Mouse (Mus musculus) activated CD4-positive, CD25-positive, alpha-beta regulatory T cell, adult 4 months (primary cell): ENCODE results near the gene Stard5. TPM values are rescaled to one million over a fixed set of nuclear protein-coding genes. Genes with fewer than 3 reads are reported as not detected.

Experiments
- ATAC-seq: one replicate; pipeline ENCODE4 v1.8.0; 2017
- polyA plus RNA-seq, 2 experiments: library from polyadenylated mRNA; unstranded; fragments of 100-300 nt; shearing (Covaris generic); gene quantifications; one replicate each; pipeline ENCODE4 v1.2.1; 2017

The Stard5 gene
- 10 to 100 TPM; 28.6 to 36.1 TPM for polyA plus RNA-seq

DNA sequence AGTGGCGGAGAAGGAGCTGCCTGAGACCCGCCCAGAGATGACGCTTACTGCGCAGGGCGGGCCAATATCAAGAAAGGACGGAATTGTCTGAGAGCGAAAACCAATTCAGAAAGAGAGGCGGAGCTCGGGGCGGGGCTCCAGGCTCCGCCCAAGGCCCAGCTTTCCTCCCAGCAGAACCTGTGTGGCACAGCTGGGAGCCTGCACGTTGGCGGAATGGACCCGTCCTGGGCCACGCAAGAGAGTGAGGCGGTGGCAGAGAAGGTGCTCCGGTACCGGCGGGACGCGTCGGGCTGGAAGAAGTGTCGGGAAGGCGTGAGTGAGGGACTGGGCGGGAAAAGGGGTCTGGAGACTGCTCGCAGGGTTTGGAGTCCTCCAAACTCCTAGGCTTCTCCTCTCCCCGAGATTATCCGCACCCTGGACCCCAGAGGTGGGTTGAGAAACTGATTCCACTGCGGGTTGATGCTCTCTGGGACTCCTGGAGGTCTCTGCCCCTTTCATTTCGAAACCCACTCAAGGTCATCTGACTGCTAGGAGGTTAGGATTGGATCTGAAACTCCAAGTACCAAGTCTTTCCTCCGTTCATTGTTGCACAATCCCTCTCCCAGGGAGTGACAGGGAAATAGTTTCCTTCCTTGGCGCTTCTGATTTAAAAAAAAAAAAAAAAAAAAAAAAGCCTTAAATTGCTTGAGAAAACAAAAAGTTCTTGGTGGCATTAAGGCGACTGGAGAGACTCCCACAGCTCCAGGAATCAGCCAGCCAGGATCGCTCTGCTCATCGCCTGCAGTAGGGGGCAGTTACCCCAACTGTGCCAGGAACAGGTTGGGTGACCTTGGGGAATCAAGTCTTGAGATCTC, at the start of gene Stard5:
Gene Stard5, plus strand, starts transcription at position 132 of the 854 bp plus-strand sequence.
- ATAC-seq, result peak; percentile 99

DNA sequence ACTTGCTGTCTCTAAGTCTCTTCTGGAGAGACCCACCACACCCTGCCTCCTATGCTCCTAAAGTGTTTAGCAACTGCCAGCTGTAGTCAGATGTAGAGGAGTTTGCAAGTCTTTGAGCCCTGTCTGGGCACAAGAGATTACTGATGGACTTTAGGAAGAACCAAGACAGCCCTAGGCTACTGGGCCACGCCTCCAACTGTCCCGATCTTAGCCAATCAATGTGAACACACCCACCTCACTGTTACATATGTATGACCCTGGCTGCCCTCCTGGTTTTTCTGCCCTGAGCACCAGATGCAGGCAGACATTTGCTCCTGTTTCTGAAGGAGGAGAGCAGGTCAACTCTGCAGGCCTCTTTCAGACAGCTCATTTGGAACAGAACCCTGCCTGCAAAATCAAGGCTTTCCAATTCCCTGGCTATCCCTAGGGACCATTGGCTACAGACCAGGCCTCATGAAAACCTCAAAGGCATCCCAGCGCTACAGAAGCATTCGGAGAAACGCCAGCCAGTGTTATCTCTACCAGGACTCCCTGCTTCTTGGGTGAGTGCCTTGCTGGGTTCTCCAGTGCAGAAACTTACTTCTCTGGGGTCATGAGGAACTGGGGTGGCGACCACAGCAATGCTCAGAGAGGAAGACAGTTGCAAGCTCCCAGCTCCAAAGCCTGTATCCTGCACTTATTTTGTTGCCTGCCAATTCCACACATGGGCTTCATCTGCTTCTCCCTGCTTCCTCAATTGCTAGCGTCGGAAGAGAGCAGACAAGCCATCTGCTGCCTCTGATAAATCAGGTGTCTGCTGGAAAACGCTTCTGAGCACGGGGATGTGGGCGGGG, 46.9 kb upstream of the Stard5 start, which contains the start of gene Tmc3:
Gene Tmc3, plus strand, starts transcription at position 289 of the 833 bp plus-strand sequence.
- no peak for ATAC-seq

DNA sequence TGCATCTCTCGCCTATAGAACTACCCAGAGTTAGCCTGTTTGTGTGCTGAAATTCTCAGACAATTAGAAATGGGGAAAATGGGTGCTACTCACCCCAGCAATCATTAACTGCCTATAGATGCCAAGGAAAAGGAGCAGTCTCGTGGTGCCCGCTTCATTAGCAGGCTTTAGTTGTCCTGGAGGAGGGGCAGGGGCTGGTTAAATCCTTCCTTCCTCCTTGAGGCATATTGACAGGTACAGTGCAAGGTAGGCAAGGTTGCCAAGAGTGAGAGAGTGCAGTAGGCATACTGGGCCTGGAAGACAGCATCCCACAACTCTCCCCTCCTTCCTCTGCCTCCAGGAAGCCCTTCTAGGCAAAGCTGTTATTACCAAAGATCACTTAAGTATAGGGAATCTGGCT, 37.7 kb upstream of the Stard5 start:
- no peak for ATAC-seq

DNA sequence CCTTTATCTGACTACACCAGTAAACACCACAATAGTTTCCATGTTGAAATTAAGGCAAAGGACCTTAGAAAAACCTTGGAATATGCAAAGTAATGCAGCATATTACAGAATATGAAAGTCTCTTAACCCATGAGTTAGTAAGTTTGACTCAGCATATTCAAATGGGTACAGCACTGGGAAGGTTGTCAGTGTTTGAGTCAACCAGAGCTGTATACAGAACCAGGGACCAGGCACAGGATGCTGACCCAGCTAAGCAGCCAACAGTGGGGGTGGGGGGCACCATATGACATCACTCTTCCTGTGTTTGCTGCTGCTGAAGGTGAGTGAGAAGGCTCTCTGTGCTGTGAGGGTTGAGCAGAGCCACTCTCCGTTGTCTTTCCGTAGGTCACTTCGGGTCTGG, 34.7 kb upstream of the Stard5 start:
- ATAC-seq, result peak; percentile 81

- no peak for ATAC-seq
These were observed 32.5 kb upstream of the Stard5 start for GRCm38 (mm10) chr7:83598997-83599912.

DNA sequence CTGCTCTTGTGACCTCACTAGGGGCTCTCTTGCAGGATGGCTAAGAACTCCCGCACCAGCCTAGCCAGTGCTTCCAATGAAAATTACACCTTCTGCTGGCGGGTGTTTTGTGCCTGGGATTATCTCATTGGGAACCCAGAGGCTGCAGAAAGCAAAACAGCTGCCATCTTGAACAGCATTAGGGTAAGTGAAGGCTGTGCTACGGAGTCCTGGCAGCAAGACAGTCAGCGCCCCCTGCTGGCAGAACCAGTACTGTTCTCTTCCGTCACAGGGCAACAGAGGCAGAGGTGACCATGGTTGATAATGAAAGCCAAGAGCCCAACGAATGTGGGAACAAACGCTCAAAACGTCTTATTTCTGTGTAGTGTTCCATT, 31.9 kb upstream of the Stard5 start:
- ATAC-seq, result peak; percentile 62

GRCm38 (mm10) chr7:83604180-83604944, 27.4 kb upstream of the Stard5 start:
- ATAC-seq, result no peak

DNA sequence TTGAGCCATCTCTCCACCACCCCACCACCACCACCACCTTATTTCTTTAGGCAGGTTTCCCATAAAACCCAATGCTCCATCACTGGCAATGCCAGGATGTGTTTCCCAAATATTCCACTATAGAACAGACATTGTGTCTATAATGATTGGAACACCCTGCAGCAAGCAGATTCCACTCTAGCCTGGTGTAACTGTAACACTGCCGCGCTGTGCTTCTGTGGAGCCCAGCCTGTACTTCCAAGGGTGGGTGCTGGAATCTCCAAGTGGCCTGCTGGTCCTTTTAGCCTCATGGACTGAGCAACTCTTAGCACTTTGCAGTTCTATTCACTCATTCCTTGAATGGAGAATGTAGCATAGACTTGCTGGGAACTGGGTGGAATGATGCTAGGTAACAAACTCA, 25.0 kb upstream of the Stard5 start:
- no peak for ATAC-seq

DNA sequence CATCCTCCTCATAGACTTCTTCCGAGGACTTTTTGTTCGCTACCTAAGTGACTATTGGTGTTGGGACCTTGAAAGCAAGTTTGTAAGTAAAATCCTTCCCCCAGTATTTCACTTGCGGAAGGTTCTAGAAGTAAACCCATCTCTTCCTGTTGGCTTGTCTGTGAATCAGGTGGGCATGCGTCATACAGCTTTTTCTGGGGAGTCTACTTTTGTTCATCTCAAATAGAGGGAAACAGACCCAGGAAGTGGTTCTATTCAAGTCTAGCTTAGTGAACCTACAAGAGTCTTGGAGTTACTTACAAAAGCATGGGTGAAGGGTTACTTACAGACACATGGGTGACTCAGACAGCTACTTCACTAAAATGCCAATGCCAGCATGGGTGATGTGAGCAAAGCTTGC, 21.9 kb upstream of the Stard5 start:
- ATAC-seq, result peak; percentile 95

- ATAC-seq, result no peak
These were observed 19.9 kb upstream of the Stard5 start for GRCm38 (mm10) chr7:83611886-83612285.

- ATAC-seq, result no peak
These were observed 16.5 kb upstream of the Stard5 start for GRCm38 (mm10) chr7:83615272-83615671.

DNA sequence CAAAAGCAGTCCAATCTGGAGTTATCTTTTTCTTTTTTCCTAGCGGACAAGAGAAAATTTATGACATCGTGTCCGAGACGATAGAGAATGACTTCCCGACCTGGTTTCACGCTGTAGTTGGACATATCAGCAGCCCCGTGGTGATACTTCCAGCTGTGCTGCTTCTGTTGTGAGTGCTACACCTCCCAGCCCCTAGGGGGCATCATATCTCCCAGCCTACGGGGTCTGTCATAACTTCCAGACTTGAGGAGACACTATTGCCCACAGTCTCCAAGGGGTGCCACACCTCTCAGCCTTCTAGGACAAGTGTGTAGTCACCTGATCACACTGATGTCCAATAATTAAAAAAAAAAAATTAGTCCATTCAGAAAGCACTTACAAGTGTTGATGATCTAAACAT, 15.9 kb upstream of the Stard5 start:
- no peak for ATAC-seq

GRCm38 (mm10) chr7:83616268-83616667, 15.5 kb upstream of the Stard5 start:
- no peak for ATAC-seq

GRCm38 (mm10) chr7:83618709-83619108, 13.1 kb upstream of the Stard5 start:
- no peak for ATAC-seq

DNA sequence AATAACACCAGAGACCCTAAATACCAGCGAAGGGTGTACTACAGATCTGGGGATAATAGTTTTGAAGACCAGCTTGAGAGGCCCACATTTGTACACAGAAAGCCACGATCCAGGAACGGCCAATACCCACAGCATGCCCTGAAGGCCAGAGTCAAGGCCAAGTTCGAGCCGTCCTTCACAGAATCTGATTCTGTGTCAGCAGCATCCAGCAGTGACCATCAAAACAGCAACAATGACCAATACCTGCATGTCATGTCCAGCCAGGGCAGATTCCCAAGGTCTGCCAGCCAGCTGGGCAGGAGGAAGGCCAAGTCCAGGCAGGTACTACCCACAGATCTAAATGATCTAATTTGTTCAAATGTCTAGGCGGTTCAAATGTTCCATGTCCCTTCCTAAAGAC, 9.2 kb upstream of the Stard5 start:
- ATAC-seq, result no peak

DNA sequence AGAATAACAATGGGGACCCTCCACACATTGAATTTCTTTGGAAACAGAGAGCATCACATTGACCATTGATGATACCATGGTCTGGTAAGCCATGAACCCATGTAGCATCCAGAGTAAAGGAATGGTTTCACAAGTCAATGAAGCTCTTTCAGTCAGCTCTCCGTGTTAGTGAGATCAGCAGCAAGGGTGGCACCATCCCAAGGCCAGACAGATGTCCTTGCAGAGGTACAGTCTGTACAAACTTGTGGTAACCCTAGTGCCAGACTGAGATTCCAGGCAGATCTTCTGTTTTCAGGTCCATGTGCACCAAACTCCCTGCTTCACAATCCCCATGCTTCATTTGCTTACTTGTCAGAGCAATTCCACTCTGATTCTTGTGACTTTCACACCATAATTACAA, 7.7 kb upstream of the Stard5 start:
- no peak for ATAC-seq

GRCm38 (mm10) chr7:83626557-83627257, 5.1 kb upstream of the Stard5 start:
- no peak for ATAC-seq

DNA sequence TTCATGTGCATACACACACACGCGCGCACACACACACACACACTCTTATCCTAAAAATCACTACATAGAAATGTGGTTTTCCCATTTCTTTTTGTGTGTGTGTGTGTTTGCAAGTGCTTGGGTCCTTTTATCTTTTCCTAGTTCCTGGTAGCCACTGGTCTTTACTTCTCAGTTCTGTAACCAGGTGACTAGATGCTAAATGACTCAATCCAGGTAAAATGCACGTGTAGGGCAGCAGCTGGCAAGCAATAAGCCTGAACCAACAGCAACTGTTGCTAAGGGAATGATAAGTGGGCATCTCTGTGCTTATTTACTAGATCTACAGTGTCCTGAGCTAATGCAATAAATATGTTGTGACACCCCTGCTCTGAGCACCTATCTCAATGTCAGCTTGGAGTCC, 4.4 kb upstream of the Stard5 start:
- no peak for ATAC-seq

GRCm38 (mm10) chr7:83631073-83631827, 509 bp upstream of the Stard5 start:
- ATAC-seq, result no peak

GRCm38 (mm10) chr7:83632682-83633120, 942 bp downstream of the Stard5 start:
- no peak for ATAC-seq
